Mouse (Mus musculus) kidney, postnatal 0 days (tissue): Measurements from ENCODE around the gene Sipa1l1. TPM values are rescaled to one million over a fixed set of nuclear protein-coding genes. Genes with fewer than 3 reads are reported as not detected.

ENCODE experiments used
- ATAC-seq: fragments of 200-750 bp; cut with Nextera tagmentation; replicated peaks from 2 replicates; pipeline ENCODE4 v1.8.0; 2017; ENCODE audit warnings: low read depth, moderate number of reproducible peaks, moderate TSS enrichment, moderate library complexity; ENCODE audit not compliant: low FRiP score
- DNase-seq: peaks from one replicate; pipeline ENCODE4 v3.0.0-alpha.2; 2016; ENCODE audit warnings: low spot score
- H3K27ac ChIP-seq: fragments of 300-500 bp; sonication (generic); 2 replicates; pipeline ENCODE4 v1.5.1; 2014; ENCODE audit warnings: mild to moderate bottlenecking
- H3K27me3 ChIP-seq: fragments of 300-500 bp; sonication (generic); 2 replicates; pipeline ENCODE4 v1.6.1; 2014; ENCODE audit warnings: low read length, mixed read lengths; ENCODE audit not compliant: insufficient read depth
- H3K36me3 ChIP-seq: fragments of 300-500 bp; sonication (generic); 2 replicates; pipeline ENCODE4 v1.6.1; 2014; ENCODE audit warnings: low read length, mixed read lengths; ENCODE audit not compliant: insufficient read depth
- H3K4me1 ChIP-seq: fragments of 300-500 bp; sonication (generic); replicated peaks from 2 replicates; pipeline ENCODE4 v1.6.1; 2014; ENCODE audit warnings: antibody characterized with exemption, low read length, mixed read lengths; ENCODE audit not compliant: insufficient read depth
- H3K4me2 ChIP-seq: fragments of 300-500 bp; sonication (generic); 2 replicates; pipeline ENCODE4 v1.6.1; 2014; ENCODE audit warnings: mild to moderate bottlenecking, low read length, moderate library complexity, mixed read lengths
- H3K4me3 ChIP-seq: fragments of 300-500 bp; sonication (generic); replicated peaks from 2 replicates; pipeline ENCODE4 v1.5.1; 2014; ENCODE audit warnings: low read depth, low read length
- H3K9ac ChIP-seq: fragments of 300-500 bp; sonication (generic); 2 replicates; pipeline ENCODE4 v1.6.1; 2014; ENCODE audit warnings: low read depth, low read length
- H3K9me3 ChIP-seq: fragments of 300-500 bp; sonication (generic); replicated peaks from 2 replicates; pipeline ENCODE4 v1.6.1; 2016; ENCODE audit warnings: low read length, inconsistent platforms, mixed read lengths
- CTCF ChIP-seq: IDR thresholded peaks from 2 replicates; pipeline ENCODE4 v1.5.1; 2016; ENCODE audit warnings: antibody characterized with exemption, low read depth, mild to moderate bottlenecking, moderate library complexity
- WGBS: fragments of 180-500 bp; shearing (Covaris S2); extraction: QIAGEN DNeasy Blood & Tissue Kit; methylation state at CpG from one replicate; pipeline ENCODE4 v1.1.7; 2014; 5-methylcytosine and 5-hydroxymethylcytosine counted together
- polyA plus RNA-seq: library from polyadenylated mRNA; unstranded; fragments of >200 nt; fragmentation: Nextera tagmentation; extraction: Ambion mirVana; gene quantifications from 2 replicates; pipeline ENCODE4 v1.2.1, GENCODE M21; 2015

The Sipa1l1 gene
- polyA plus RNA-seq, 1 experiment from 2014 or later, result 17.3 TPM

DNA sequence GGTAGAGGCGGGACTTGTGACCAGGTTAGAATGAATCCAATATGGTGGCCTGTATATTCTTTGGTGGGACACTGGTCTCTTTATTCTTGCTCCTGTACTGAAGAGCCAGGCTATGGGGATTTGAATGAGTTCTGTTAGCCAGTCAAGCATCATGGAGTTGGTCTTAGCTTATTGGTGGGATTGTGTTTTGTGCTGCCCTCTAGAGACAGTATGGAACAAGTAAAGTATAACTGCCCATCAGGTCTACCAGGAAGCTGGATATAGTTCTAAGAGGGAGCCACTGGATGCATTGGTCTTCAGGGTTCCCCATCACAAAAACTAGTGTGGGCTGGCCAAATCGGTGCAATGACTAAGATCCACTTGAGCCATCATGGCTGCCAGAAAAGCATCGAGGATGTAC, 9.7 kb upstream of the Sipa1l1 start:
- Histone ChIP-seq H3K9ac (no peak overlapping the region), H3K9me3 (no peaks in the 10 kb centered on the region), H3K4me2 (no peak overlapping the region), H3K27me3 (no peaks in the 10 kb centered on the region), H3K4me3 (no peak overlapping the region), H3K36me3 (no peaks in the 10 kb centered on the region), H3K27ac (no peak overlapping the region), H3K4me1 (no peaks in the 10 kb centered on the region)
- ATAC-seq, result no peak
- no peak for TF ChIP-seq CTCF
- 97% methylated on average over 3 of the region's 3 CpGs for WGBS
- DNase-seq, result no peak

DNA sequence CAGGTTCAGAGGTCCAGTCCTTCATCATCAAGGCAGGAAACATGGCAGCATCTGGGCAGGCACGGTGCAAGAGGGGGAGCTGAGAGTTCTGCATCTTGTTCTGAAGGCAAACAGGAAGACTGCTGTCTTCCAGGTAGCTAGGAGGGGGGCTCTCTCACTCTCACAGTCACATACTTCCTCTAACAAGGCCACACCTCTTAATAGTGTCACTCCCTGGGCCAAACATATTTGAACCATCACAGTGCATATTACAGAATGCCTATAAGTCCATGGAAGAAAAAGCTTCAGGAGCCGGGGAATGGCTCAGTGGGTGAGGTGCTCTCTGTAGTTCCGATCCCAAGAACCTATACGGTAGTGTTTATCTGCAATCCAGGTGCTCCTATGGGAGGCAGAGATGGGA, 3.5 kb upstream of the Sipa1l1 start:
- Histone ChIP-seq H3K4me3 (no peak overlapping the region), H3K27me3 (no peaks in the 10 kb centered on the region), H3K4me2 (no peak overlapping the region), H3K9me3 (no peaks in the 10 kb centered on the region), H3K4me1 (no peaks in the 10 kb centered on the region), H3K9ac (no peak overlapping the region), H3K27ac (no peak overlapping the region), H3K36me3 (no peaks in the 10 kb centered on the region)
- ATAC-seq (no peak), DNase-seq (no peak)
- WGBS, result 72% methylated on average over 4 of the region's 4 CpGs
- no peak for TF ChIP-seq CTCF

DNA sequence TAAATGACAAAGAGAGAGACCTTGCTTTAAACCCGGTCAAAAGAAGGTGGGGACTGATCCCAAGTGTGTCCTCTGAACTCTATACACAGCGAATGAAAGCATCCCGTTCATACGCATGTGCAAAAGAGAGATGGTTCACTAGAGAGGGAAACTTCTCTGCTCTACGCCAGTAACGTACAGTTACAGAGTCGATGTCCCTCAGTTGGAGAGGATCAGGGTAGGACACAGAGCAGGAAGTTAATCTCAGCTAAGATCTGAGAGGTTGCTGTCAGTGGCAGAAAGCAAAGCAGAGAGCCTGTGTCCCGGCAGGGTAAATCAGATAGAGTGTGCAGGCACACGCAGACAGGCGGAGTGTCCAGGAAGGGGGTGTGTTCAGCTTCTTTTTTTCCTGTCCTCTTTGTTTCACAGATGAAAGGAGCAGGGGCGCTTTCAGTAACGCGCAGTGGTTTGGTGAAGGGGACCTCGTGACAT, 3.0 kb upstream of the Sipa1l1 start:
- DNase-seq (peak; percentile 33), ATAC-seq (no peak)
- 24% methylated on average over 14 of the region's 14 CpGs for WGBS
- Histone ChIP-seq H3K27ac (no peak overlapping the region), H3K4me2 (peak overlapping the region; percentile 29), H3K4me1 (peaks cover 2% of the 10 kb centered on the region; the same call in 1 of the 2 replicates), H3K9me3 (no peaks in the 10 kb centered on the region), H3K36me3 (no peaks in the 10 kb centered on the region), H3K9ac (no peak overlapping the region), H3K27me3 (no peaks in the 10 kb centered on the region), H3K4me3 (no peak overlapping the region)
- TF ChIP-seq CTCF, result no peak

DNA sequence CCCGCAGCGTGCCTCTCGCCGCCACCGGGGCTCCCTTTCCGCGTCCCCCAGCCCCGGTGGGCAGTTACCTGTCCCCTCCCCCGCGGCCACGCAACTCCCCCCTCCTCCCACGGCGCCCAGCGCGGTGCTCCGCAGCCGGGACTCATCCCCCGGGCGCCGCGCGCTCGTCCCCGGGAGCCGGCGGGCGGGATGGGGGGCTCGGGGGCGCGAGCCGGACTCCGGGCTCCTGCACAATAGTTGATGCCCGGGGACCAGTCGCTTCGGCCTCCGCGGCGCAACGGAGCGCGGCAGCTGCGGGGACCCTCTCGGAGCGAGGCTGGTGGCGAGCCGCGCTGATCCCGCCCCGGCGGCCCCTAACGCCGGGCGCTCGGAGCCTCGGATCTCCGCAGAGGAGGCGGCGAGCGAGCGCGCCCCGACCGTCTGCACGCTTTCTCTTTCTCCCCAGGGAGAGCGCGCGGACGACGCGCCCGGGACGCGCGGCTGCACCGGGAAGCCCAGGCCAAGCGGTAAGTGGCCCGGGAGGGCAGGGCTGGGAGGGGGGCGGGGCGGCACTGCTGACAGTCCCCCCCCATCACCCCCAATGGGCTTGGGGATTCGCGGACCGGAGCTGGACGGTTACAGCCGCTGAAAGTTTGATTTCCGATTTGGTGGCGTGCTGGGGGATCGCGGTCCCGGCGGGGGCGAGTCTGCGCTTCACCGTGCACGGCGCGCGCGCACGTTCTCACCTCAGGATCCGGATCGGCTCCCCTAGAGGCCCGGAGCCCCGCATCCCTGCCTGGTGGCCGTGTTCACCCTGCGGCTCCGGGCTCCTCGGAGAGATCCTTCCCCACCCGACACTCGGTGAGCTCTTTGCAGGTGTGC, 681 bp downstream of the Sipa1l1 start:
- peak overlapping the region; percentile 90 for H3K27ac ChIP-seq
- no peak for TF ChIP-seq CTCF
- H3K4me1 ChIP-seq, result peaks cover 9% of the 10 kb centered on the region; the same call in 1 of the 2 replicates
- no peaks in the 10 kb centered on the region for H3K27me3 ChIP-seq
- under 1% methylated on average over 77 of the region's 109 CpGs for WGBS
- H3K4me3 ChIP-seq, result peak overlapping the region; percentile 87
- peak; percentile 71 for ATAC-seq
- H3K4me2 ChIP-seq, result peak overlapping the region; percentile 86
- peak overlapping the region; percentile 89 for H3K9ac ChIP-seq
- no peaks in the 10 kb centered on the region for H3K9me3 ChIP-seq
- DNase-seq, result peak; percentile 78
- H3K36me3 ChIP-seq, result no peaks in the 10 kb centered on the region

DNA sequence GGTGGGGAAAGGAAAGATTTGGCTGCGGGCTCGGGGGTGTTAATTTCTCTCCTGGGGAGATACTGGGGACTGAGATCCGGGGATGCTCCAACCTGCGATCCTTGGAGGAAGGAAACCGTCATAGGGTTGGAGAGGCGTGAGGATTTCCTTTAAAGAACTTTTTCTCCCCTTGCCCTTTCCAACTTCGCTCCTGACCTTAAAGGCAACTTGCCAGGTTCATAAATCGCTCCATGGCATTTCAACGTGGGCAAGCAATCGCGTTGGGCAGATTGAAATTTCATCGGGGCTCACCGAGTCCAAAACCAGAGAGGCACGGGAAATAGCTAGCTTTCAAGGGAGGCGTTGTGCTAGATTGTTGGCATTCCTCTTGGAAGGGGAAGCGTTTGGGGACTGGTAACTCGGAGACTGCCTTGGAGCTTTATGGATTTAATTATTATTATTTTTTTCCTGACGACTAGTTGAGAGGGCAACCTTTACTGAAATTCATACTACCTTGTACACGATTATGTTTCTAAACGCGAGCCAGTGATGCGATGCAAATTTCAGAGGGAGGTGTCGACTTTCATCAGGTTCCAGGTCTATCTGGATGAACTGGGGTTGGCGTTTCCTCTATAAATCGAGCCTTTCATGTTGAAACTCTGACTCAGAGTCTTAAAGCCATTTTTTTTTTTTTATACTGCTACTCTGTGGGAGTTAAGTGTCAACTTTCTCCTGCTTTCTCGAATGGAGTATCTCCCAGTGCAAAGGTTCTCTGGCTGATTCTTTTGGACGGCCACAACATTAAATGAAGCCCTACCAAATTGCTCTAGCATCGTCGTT, 1.6 kb downstream of the Sipa1l1 start:
- H3K4me3 ChIP-seq, result peak overlapping the region; percentile 87
- TF ChIP-seq CTCF, result no peak
- H3K9me3 ChIP-seq, result no peaks in the 10 kb centered on the region
- peak overlapping the region; percentile 86 for H3K4me2 ChIP-seq
- ATAC-seq, result no peak
- no peaks in the 10 kb centered on the region for H3K27me3 ChIP-seq
- H3K27ac ChIP-seq, result peak overlapping the region; percentile 90
- no peaks in the 10 kb centered on the region for H3K36me3 ChIP-seq
- DNase-seq, result peak; percentile 78
- H3K9ac ChIP-seq, result peak overlapping the region; percentile 89
- H3K4me1 ChIP-seq, result peaks cover 9% of the 10 kb centered on the region; the same call in 1 of the 2 replicates
- WGBS, result under 1% methylated on average over 29 of the region's 29 CpGs

DNA sequence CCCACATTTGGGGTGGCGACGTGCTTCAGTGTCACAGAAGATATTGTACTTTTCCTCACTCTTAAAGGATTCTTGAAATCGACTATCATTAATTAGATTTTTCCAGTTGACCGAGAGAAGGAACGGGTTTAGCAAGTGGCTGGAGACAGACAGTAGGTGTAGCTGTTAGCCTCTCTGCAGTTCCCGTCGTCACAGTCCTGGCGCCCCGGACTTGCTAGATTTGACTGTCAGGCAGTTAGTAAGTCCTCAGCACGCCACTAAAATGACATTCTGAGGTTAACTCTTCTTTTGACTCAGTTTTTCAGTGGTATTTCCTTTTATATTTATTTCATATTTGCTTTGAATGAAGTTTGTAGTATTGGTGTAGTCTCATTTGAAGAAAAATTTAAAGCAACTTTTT, 2.5 kb downstream of the Sipa1l1 start:
- ATAC-seq (no peak), DNase-seq (peak; percentile 77)
- Histone ChIP-seq H3K4me1 (peaks cover 9% of the 10 kb centered on the region; the same call in 1 of the 2 replicates), H3K4me3 (peak overlapping the region; percentile 87), H3K27ac (no peak overlapping the region), H3K9me3 (no peaks in the 10 kb centered on the region), H3K9ac (0 out of 2 replicates have a peak overlapping the region, but pooled peaks have one; percentile 89), H3K4me2 (peak overlapping the region; percentile 86), H3K27me3 (no peaks in the 10 kb centered on the region), H3K36me3 (no peaks in the 10 kb centered on the region)
- WGBS, result 19% methylated on average over 10 of the region's 10 CpGs
- peak; percentile 64 for TF ChIP-seq CTCF
